Mouse (Mus musculus) G1E (cell line): Measurements from ENCODE around the gene Lyar. TPM values are rescaled to one million over a fixed set of nuclear protein-coding genes. Genes with fewer than 3 reads are reported as not detected.

Source experiments
- ATAC-seq: 2 replicates; pipeline ENCODE4 v1.8.0; 2016; ENCODE audit warnings: mild to moderate bottlenecking; ENCODE audit not compliant: insufficient number of reproducible peaks, poor library complexity, low FRiP score, severe bottlenecking; ENCODE audit errors: extremely low read depth
- DNase-seq: peaks from one replicate; pipeline ENCODE4 v3.0.0; 2012; ENCODE audit warnings: low spot score
- H3K27me3 ChIP-seq: 2 replicates; pipeline ENCODE4 v1.6.1; 2012; ENCODE audit warnings: mild to moderate bottlenecking, low read length, inconsistent platforms; ENCODE audit not compliant: insufficient read depth
- H3K36me3 ChIP-seq: replicated peaks from 2 replicates; pipeline ENCODE3; 2012; ENCODE audit warnings: mild to moderate bottlenecking, inconsistent platforms
- H3K4me1 ChIP-seq: 2 replicates; pipeline ENCODE4 v1.6.1; 2012; ENCODE audit warnings: low read depth, low read length, inconsistent platforms, mixed read lengths; ENCODE audit not compliant: insufficient read depth
- H3K4me3 ChIP-seq: 2 replicates; pipeline ENCODE4 v1.5.1; 2012; ENCODE audit warnings: low read depth, mild to moderate bottlenecking, inconsistent platforms, low read length, moderate library complexity, mixed read lengths
- H3K9me3 ChIP-seq: replicated peaks from 2 replicates; pipeline ENCODE4 v1.6.1; 2012; ENCODE audit warnings: inconsistent platforms
- CTCF ChIP-seq: IDR thresholded peaks from 2 replicates; pipeline ENCODE4 v1.5.1; 2012; ENCODE audit warnings: low read depth, low read length, inconsistent platforms, mixed read lengths
- GATA1 ChIP-seq: IDR thresholded peaks from 2 replicates; pipeline ENCODE4 v1.6.1; 2012; ENCODE audit warnings: borderline replicate concordance, low read length, inconsistent platforms, mixed read lengths
- GATA2 ChIP-seq: IDR thresholded peaks from 2 replicates; pipeline ENCODE4 v1.6.1; 2012; ENCODE audit warnings: low read depth, low read length, inconsistent platforms, borderline replicate concordance
- POLR2AphosphoS5 ChIP-seq: IDR thresholded peaks from 2 replicates; pipeline ENCODE4 v1.6.1; 2012; ENCODE audit warnings: low read depth, low read length, inconsistent platforms; ENCODE audit not compliant: insufficient replicate concordance
- TAL1 ChIP-seq: conservative IDR thresholded peaks from 2 replicates; pipeline ENCODE4 v1.6.1; 2012; ENCODE audit warnings: low read depth, low read length, inconsistent platforms, mixed read lengths
- polyA plus RNA-seq: library from polyadenylated mRNA; stranded (reverse); fragments of >175 nt; gene quantifications from 2 replicates; pipeline ENCODE4 v1.2.3, GENCODE M21; 2012
- total RNA-seq, 2 experiments: library from RNA; stranded (forward) in 1 of 2; stranded (reverse) in 1 of 2; fragments of 200-1000 nt in 1 of 2; fragments of >200 nt in 1 of 2; fragmentation: Nextera tagmentation in 1 of 2; gene quantifications; 2 replicates each; pipeline ENCODE4 v1.2.3; 2014 to 2017

The Lyar gene
- total and polyA plus RNA-seq, 3 experiments: 82.4 to 125 (median 123) TPM

DNA sequence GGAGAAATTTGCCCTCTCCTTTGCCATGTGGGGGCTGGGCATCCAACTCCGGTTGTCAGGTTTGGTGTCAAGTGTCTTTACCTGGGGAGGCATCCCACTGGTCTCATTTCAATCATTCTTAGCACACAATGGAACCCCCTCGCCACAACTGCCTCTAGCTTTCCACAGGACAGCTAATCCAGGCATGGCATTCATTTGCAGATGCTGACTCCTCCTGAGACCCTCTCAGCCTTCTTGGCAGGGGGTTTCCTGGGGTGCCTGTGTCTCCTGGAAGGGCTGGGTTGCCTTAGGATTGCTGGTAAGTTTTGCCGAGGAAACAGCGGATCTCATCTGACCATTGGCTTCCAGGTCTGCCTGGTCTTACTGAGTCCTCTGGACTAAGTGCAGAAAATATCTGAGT, 55.5 kb downstream of the Lyar start, which contains the start of gene Otop1:
Gene Otop1 (plus strand): TSS at position 202 of the 400 bp plus-strand sequence.
- no peak for ATAC-seq
- TF ChIP-seq TAL1 (no peak), GATA2 (no peak), CTCF (no peak), POLR2AphosphoS5 (no peak), GATA1 (no peak)

DNA sequence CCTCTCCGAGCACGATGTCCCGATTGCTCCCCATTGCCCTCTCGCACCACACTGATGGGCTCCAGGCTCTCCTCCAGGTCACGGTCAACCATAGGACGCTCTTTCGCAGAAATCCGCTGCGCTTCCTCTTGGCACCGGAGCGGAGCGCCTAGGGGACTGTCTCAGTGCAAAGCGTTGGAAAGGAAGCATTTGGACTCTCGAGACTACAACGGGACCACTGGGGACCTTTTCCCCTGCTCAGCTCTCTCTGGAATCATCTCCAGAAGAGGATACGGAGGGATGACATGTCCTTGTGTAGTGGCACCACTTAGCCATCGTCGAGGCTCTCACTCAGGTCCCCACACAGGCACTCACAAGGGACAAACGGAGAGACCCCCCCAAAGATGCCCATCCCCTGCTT, 56.2 kb downstream of the Lyar start:
- no peak overlapping the region for H3K4me3 ChIP-seq
- peaks cover 9% of the 10 kb centered on the region for H3K36me3 ChIP-seq
- ATAC-seq (no peak), DNase-seq (no peak)
- peaks cover 3% of the 10 kb centered on the region; the same call in 1 of the 2 replicates for H3K4me1 ChIP-seq
- H3K27me3 ChIP-seq: peaks cover 28% of the 10 kb centered on the region
- H3K9me3 ChIP-seq: no peaks in the 10 kb centered on the region
- no peak for TF ChIP-seq GATA2

More for the DNA sequence above, 55.5 kb downstream of the Lyar start, which contains the start of gene Otop1:
- H3K27me3 ChIP-seq: peaks cover 26% of the 10 kb centered on the region
- peaks cover 3% of the 10 kb centered on the region; the same call in 1 of the 2 replicates for H3K4me1 ChIP-seq
- peaks cover 16% of the 10 kb centered on the region for H3K36me3 ChIP-seq
- no peak within 1 kb of the TSS for H3K4me3 ChIP-seq
- no peaks in the 10 kb centered on the region for H3K9me3 ChIP-seq
- no peak for DNase-seq

DNA sequence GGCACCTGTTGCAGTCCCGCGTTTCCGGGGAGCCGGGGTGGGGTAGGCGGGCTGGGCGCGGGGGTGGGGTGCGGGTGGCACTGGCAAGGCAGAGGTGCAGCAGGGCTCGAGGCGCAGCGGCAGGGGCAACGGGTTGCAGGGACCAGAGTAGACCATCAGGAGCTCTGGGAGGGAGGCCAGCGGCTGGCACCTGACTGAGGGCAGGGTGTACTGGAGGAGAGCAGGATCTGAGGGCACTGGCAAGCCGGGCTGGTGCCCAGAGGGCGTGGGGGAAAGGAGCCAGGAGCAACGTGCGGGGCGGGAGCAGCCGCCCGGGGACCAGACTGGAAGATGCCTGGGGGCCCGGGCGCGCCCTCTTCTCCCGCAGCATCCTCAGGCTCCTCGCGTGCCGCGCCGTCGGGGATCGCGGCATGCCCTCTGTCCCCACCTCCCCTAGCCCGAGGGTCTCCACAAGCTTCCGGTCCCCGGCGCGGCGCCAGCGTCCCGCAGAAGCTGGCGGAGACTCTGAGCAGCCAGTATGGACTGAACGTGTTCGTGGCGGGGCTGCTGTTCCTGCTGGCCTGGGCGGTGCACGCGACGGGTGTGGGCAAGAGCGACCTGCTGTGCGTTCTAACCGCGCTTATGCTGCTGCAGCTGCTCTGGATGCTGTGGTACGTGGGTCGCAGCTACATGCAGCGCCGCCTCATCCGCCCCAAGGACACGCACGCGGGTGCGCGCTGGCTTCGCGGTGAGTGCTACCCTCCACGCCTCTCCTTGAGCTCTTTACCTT, 57.0 kb downstream of the Lyar start:
- H3K27me3 ChIP-seq: peaks cover 28% of the 10 kb centered on the region
- no peak for TF ChIP-seq TAL1
- no peak for TF ChIP-seq CTCF
- no peak for TF ChIP-seq POLR2AphosphoS5
- TF ChIP-seq GATA2: no peak
- no peak for TF ChIP-seq GATA1
- peaks cover 3% of the 10 kb centered on the region; the same call in 1 of the 2 replicates for H3K4me1 ChIP-seq
- no peak overlapping the region; the same call in 1 of the 2 replicates for H3K4me3 ChIP-seq
- no peaks in the 10 kb centered on the region for H3K9me3 ChIP-seq
- DNase-seq: no peak
- H3K36me3 ChIP-seq: peaks cover 3% of the 10 kb centered on the region
- no peak for ATAC-seq

DNA sequence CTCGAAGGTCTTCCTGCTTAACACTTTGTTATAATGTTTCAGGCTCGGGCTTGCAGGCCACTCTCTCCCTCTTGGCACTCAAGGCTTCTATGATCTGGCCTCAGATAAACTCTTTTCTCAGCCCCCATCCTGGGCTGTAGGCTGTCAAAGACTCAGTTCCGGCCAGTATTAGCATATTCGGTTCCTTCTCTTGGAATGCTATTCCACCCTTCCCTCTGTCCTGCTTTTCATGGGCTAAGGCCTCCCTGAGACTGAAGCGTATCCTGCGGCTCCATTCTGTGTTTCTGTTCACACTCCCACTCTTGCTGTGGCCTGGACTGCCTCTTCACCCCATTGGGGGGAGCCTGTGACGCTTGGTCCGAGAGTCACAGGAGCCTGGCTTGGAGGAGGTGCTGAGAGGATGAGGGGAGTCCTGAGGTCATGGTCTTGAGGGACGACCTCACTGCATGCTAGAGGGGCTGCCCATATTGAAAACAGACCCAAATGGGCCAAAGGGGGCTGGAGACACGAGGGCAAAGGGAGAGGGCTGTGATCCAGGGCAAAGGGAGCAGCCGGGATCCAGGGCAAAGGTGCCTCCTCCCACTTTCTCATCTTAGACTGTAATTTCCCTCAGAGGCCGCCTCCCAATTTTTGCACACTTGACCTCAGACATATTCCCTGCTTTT, 57.8 kb downstream of the Lyar start:
- Histone ChIP-seq H3K4me1 (peaks cover 3% of the 10 kb centered on the region; the same call in 1 of the 2 replicates), H3K36me3 (no peaks in the 10 kb centered on the region), H3K9me3 (no peaks in the 10 kb centered on the region), H3K4me3 (no peak overlapping the region), H3K27me3 (peaks cover 28% of the 10 kb centered on the region)
- DNase-seq (no peak), ATAC-seq (no peak)
- no peak for TF ChIP-seq GATA2
- no peak for TF ChIP-seq GATA1
- TF ChIP-seq CTCF: no peak
- TF ChIP-seq TAL1: no peak
- TF ChIP-seq POLR2AphosphoS5: no peak

DNA sequence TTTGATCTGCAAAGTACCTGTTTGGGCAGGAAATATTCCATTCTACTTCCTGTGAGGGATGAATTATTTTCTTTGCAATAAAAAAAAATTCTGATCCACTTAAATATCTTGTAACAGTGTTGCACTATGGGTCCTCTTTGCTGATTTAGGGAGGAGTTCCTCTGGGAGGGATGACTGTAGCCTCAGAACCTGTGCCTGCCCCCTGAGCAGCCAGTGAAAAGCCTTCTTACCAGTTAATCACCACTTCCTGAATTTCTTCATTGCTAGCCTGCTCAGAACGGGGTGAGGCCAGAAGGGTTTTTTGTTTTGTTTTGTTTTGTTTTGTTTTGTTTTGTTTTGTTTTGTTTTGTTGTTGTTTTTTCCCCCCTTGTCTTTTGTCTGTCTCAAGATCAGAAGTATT, 59.8 kb downstream of the Lyar start:
- Histone ChIP-seq H3K9me3 (no peaks in the 10 kb centered on the region), H3K4me3 (no peak overlapping the region), H3K36me3 (no peaks in the 10 kb centered on the region), H3K27me3 (peaks cover 28% of the 10 kb centered on the region), H3K4me1 (no peaks in the 10 kb centered on the region)
- TF ChIP-seq GATA2 (no peak), POLR2AphosphoS5 (no peak), TAL1 (no peak), GATA1 (no peak), CTCF (no peak)
- DNase-seq (no peak), ATAC-seq (no peak)

Other genes starting within 250 kb of the Lyar start
- gene Stx18, start 181.7 kb upstream of the Lyar start, total RNA-seq (2014; fragmentation: Nextera tagmentation): 30.3 and 32.7 TPM in 2 replicates
- gene Stx18, start 181.7 kb upstream of the Lyar start, total RNA-seq (2017): 35.5 and 38.4 TPM in 2 replicates
- gene Stx18, start 181.7 kb upstream of the Lyar start, polyA plus RNA-seq: 20.3 and 21.9 TPM in 2 replicates
- not detected in 2 replicates for gene Nsg1, start 60.6 kb upstream of the Lyar start, total RNA-seq (2014; fragmentation: Nextera tagmentation)
- 0.12 and 0.60 TPM in 2 replicates for gene Nsg1, start 60.6 kb upstream of the Lyar start, total RNA-seq (2017)
- not detected in 2 replicates for gene Nsg1, start 60.6 kb upstream of the Lyar start, polyA plus RNA-seq
- 17.9 and 18.7 TPM in 2 replicates for gene Zbtb49, start within 50 bp of the Lyar start, total RNA-seq (2014; fragmentation: Nextera tagmentation)
- 11.8 and 12.0 TPM in 2 replicates for gene Zbtb49, start within 50 bp of the Lyar start, total RNA-seq (2017)
- gene Zbtb49, start within 50 bp of the Lyar start, polyA plus RNA-seq: 4.8 and 4.9 TPM in 2 replicates
- gene Tmem128, start 39.7 kb downstream of the Lyar start, total RNA-seq (2014; fragmentation: Nextera tagmentation): 34.0 and 34.2 TPM in 2 replicates
- gene Tmem128, start 39.7 kb downstream of the Lyar start, total RNA-seq (2017): 50.2 and 57.4 TPM in 2 replicates
- gene Tmem128, start 39.7 kb downstream of the Lyar start, polyA plus RNA-seq: 30.5 and 34.1 TPM in 2 replicates
- gene Otop1, start 55.5 kb downstream of the Lyar start, total RNA-seq (2014; fragmentation: Nextera tagmentation): not detected in 2 replicates
- 0.05 and 0.12 TPM in 2 replicates for gene Otop1, start 55.5 kb downstream of the Lyar start, total RNA-seq (2017)
- gene Otop1, start 55.5 kb downstream of the Lyar start, polyA plus RNA-seq: not detected in 2 replicates
- not detected in 2 replicates for gene Drd5, start 98.9 kb downstream of the Lyar start, total RNA-seq (2014; fragmentation: Nextera tagmentation)
- gene Drd5, start 98.9 kb downstream of the Lyar start, total RNA-seq (2017): 0.05 TPM in 1 of 2 replicates, not detected in the other
- not detected in 2 replicates for gene Drd5, start 98.9 kb downstream of the Lyar start, polyA plus RNA-seq